Comparison of ENCODE assay signal across 8 mouse cellular contexts in genomic region chr15:89088607-89089247, GRCm38 (mm10). TPM values are rescaled to one million over a fixed set of nuclear protein-coding genes. Genes with fewer than 3 reads are reported as not detected.
DNase-seq lines count a peak whose midpoint lies in the region; ATAC-seq and TF ChIP-seq lines count a peak whose summit lies in the region.

Gene Selenoo (plus strand): TSS chr15:89089084.

- peak; percentile 97 for TF ChIP-seq POLR2A in brain, embryonic 14.5 days (IDR thresholded peaks at IDR 0.05; ENCODE audit: borderline replicate concordance, extremely low read depth, insufficient read depth, insufficient read length, poor library complexity, severe bottlenecking)

- no peak for TF ChIP-seq CTCF in brain, embryonic 14.5 days (IDR thresholded peaks at IDR 0.05; ENCODE audit: borderline replicate concordance, extremely low read depth, insufficient read depth, insufficient read length)
- TF ChIP-seq CTCF in kidney, postnatal 0 days (IDR thresholded peaks at IDR 0.05; ENCODE audit: low read depth): no peak

- peak within 1 kb of the TSS; percentile 99 for H3K4me2 ChIP-seq in heart, embryonic 12.5 days
- peak within 1 kb of the TSS; percentile 99 for H3K4me2 ChIP-seq in kidney, postnatal 0 days (ENCODE audit: low read length)
- H3K4me2 ChIP-seq in liver, embryonic 11.5 days: peak within 1 kb of the TSS; percentile 78
- peak within 1 kb of the TSS; percentile 94 for H3K4me2 ChIP-seq in stomach, embryonic 14.5 days (replicated peaks; ENCODE audit: low read depth, low read length)

- H3K36me3 ChIP-seq in erythroblast, embryonic 14.5 days (ENCODE audit: control insufficient read depth): peaks cover 58% of the 10 kb centered on the region
- H3K36me3 ChIP-seq in heart, embryonic 12.5 days: peaks cover 48% of the 10 kb centered on the region
- peaks cover 33% of the 10 kb centered on the region for H3K36me3 ChIP-seq in kidney, postnatal 0 days (ENCODE audit: insufficient read depth, low read length)
- H3K36me3 ChIP-seq in liver, embryonic 11.5 days (ENCODE audit: control insufficient read depth, insufficient read depth, low read length): peaks cover 17% of the 10 kb centered on the region
- peaks cover 33% of the 10 kb centered on the region for H3K36me3 ChIP-seq in stomach, embryonic 14.5 days (ENCODE audit: control insufficient read depth, insufficient read depth, low read length)

- H3K4me1 ChIP-seq in erythroblast, embryonic 14.5 days (ENCODE audit: control insufficient read depth): peaks cover 29% of the 10 kb centered on the region
- H3K4me1 ChIP-seq in heart, embryonic 12.5 days (replicated peaks): peaks cover 19% of the 10 kb centered on the region
- peaks cover 5% of the 10 kb centered on the region; the same call in 1 of the 2 replicates for H3K4me1 ChIP-seq in kidney, postnatal 0 days (replicated peaks; ENCODE audit: insufficient read depth, low read length)
- peaks cover 13% of the 10 kb centered on the region for H3K4me1 ChIP-seq in liver, embryonic 11.5 days (replicated peaks; ENCODE audit: control insufficient read depth, insufficient read depth, low read length)
- peaks cover 6% of the 10 kb centered on the region; the same call in 1 of the 2 replicates for H3K4me1 ChIP-seq in stomach, embryonic 14.5 days (ENCODE audit: control insufficient read depth, insufficient read depth, low read length)

- no peaks in the 10 kb centered on the region for H3K9me3 ChIP-seq in erythroblast, embryonic 14.5 days (ENCODE audit: control insufficient read depth, low read length)
- H3K9me3 ChIP-seq in heart, embryonic 12.5 days (replicated peaks): no peaks in the 10 kb centered on the region
- no peaks in the 10 kb centered on the region for H3K9me3 ChIP-seq in kidney, postnatal 0 days (replicated peaks; ENCODE audit: low read length)
- no peaks in the 10 kb centered on the region for H3K9me3 ChIP-seq in liver, embryonic 11.5 days (ENCODE audit: control insufficient read depth, low read length)
- no peaks in the 10 kb centered on the region for H3K9me3 ChIP-seq in stomach, embryonic 14.5 days (ENCODE audit: control insufficient read depth, low read depth, low read length)

- peak within 1 kb of the TSS; percentile 69 for H3K27ac ChIP-seq in heart, embryonic 12.5 days (ENCODE audit: poor library complexity, severe bottlenecking)
- H3K27ac ChIP-seq in kidney, postnatal 0 days: peak within 1 kb of the TSS; percentile 91
- H3K27ac ChIP-seq in liver, embryonic 11.5 days (ENCODE audit: low read depth, low read length): peak within 1 kb of the TSS; percentile 75
- H3K27ac ChIP-seq in stomach, embryonic 14.5 days (ENCODE audit: low read length): peak within 1 kb of the TSS; percentile 33; the same call in 1 of the 2 replicates

- H3K4me3 ChIP-seq in erythroblast, embryonic 14.5 days (replicated peaks): peak within 1 kb of the TSS; percentile 88
- H3K4me3 ChIP-seq in heart, embryonic 12.5 days: peak within 1 kb of the TSS; percentile 93
- H3K4me3 ChIP-seq in kidney, postnatal 0 days (replicated peaks; ENCODE audit: low read depth, low read length): peak within 1 kb of the TSS; percentile 95
- H3K4me3 ChIP-seq in liver, embryonic 11.5 days (ENCODE audit: low read depth, low read length): peak within 1 kb of the TSS; percentile 89
- H3K4me3 ChIP-seq in stomach, embryonic 14.5 days (ENCODE audit: low read depth, low read length): peak within 1 kb of the TSS; percentile 98

- DNase-seq in B cell, adult 2 months: peak; percentile 76 to 78
- peak; percentile 96 for DNase-seq in brain, embryonic 14.5 days (ENCODE audit: low read depth)
- DNase-seq in kidney, postnatal 0 days (ENCODE audit: low spot score): peak; percentile 96
- DNase-seq in liver, embryonic 11.5 days (ENCODE audit: low spot score): peak; percentile 86
- DNase-seq in naive thymus-derived CD4-positive, alpha-beta T cell, adult 2 months (ENCODE audit: low read depth): peak; percentile 77

- ATAC-seq in heart, embryonic 12.5 days (ENCODE audit: insufficient number of reproducible peaks, low FRiP score): peak; percentile 93
- ATAC-seq in kidney, postnatal 0 days (replicated peaks; ENCODE audit: low FRiP score, low read depth): peak; percentile 93
- ATAC-seq in liver, embryonic 11.5 days (replicated peaks; ENCODE audit: low FRiP score): peak; percentile 90
- ATAC-seq in stomach, embryonic 14.5 days (ENCODE audit: insufficient number of reproducible peaks, insufficient read depth, low FRiP score, low read depth): peak; percentile 94

- 3% methylated on average over 37 of the region's 38 CpGs for WGBS in heart, embryonic 12.5 days
- 7% methylated on average over 37 of the region's 38 CpGs for WGBS in kidney, postnatal 0 days
- 2% methylated on average over 37 of the region's 38 CpGs for WGBS in liver, embryonic 11.5 days
- WGBS in stomach, embryonic 14.5 days: 1% methylated on average over 38 of the region's 38 CpGs

- H3K9ac ChIP-seq in heart, embryonic 12.5 days: peak within 1 kb of the TSS; percentile 96
- peak within 1 kb of the TSS; percentile 92 for H3K9ac ChIP-seq in kidney, postnatal 0 days (ENCODE audit: low read depth, low read length)
- H3K9ac ChIP-seq in liver, embryonic 11.5 days (ENCODE audit: low read depth, low read length): peak within 1 kb of the TSS; percentile 95
- H3K9ac ChIP-seq in stomach, embryonic 14.5 days (replicated peaks; ENCODE audit: low read depth, low read length): peak within 1 kb of the TSS; percentile 90

- no peaks in the 10 kb centered on the region for H3K27me3 ChIP-seq in erythroblast, embryonic 14.5 days (ENCODE audit: control insufficient read depth)
- H3K27me3 ChIP-seq in heart, embryonic 12.5 days (replicated peaks): no peaks in the 10 kb centered on the region
- H3K27me3 ChIP-seq in kidney, postnatal 0 days (ENCODE audit: insufficient read depth, low read length): no peaks in the 10 kb centered on the region
- no peaks in the 10 kb centered on the region for H3K27me3 ChIP-seq in liver, embryonic 11.5 days (replicated peaks; ENCODE audit: control insufficient read depth, insufficient read depth, low read length)
- no peaks in the 10 kb centered on the region for H3K27me3 ChIP-seq in stomach, embryonic 14.5 days (ENCODE audit: control insufficient read depth, insufficient read depth, low read length)

RNA-seq across cellular contexts. Expression of gene Selenoo, which starts in this region (rescaled TPM):
- polyA plus RNA-seq in brain, embryonic 14.5 days (2012; rRNA removed): 37.9 and 50.7 TPM in 2 replicates
- polyA plus RNA-seq in erythroblast, embryonic 14.5 days (2012): 0.19 and 0.34 TPM in 2 replicates
- polyA plus RNA-seq in heart, embryonic 12.5 days (2016; fragmentation: Nextera tagmentation; extraction: Ambion mirVana): 12.4 and 12.6 TPM in 2 replicates
- 18.3 and 21.3 TPM in 2 replicates for polyA plus RNA-seq in kidney, postnatal 0 days (2015; fragmentation: Nextera tagmentation; extraction: Ambion mirVana)
- polyA plus RNA-seq in liver, embryonic 11.5 days (2014; fragmentation: Nextera tagmentation; extraction: Ambion mirVana): 12.6 and 16.3 TPM in 2 replicates
- 22.0 and 22.2 TPM in 2 replicates for polyA plus RNA-seq in stomach, embryonic 14.5 days (2014; fragmentation: Nextera tagmentation; extraction: Ambion mirVana)

Comparison
In these comparisons a context has a peak if more than half of its experiments do, and no peak if none do; other contexts are left out.
1. Peak in every context shown above with its lines: DNase-seq, ATAC-seq, H3K4me3 ChIP-seq and H3K27ac ChIP-seq.
2. H3K27ac ChIP-seq: peak in every context shown above with its lines; median percentile 91 in kidney, postnatal 0 days; 75 in liver, embryonic 11.5 days; 69 in heart, embryonic 12.5 days; 33 in stomach, embryonic 14.5 days.